Mouse (Mus musculus): ENCODE data around the gene Tmem209. TPM values are rescaled to one million over a fixed set of nuclear protein-coding genes. Genes with fewer than 3 reads are reported as not detected.
A peak's percentile ranks its signal among the peaks of the same experiment; 100 is the strongest.

Tmem209 gene
- polyA plus RNA-seq (2012; ENCODE audit: insufficient read depth, insufficient read length, low replicate concordance, missing spikeins) = not detected in 2 replicates

DNA sequence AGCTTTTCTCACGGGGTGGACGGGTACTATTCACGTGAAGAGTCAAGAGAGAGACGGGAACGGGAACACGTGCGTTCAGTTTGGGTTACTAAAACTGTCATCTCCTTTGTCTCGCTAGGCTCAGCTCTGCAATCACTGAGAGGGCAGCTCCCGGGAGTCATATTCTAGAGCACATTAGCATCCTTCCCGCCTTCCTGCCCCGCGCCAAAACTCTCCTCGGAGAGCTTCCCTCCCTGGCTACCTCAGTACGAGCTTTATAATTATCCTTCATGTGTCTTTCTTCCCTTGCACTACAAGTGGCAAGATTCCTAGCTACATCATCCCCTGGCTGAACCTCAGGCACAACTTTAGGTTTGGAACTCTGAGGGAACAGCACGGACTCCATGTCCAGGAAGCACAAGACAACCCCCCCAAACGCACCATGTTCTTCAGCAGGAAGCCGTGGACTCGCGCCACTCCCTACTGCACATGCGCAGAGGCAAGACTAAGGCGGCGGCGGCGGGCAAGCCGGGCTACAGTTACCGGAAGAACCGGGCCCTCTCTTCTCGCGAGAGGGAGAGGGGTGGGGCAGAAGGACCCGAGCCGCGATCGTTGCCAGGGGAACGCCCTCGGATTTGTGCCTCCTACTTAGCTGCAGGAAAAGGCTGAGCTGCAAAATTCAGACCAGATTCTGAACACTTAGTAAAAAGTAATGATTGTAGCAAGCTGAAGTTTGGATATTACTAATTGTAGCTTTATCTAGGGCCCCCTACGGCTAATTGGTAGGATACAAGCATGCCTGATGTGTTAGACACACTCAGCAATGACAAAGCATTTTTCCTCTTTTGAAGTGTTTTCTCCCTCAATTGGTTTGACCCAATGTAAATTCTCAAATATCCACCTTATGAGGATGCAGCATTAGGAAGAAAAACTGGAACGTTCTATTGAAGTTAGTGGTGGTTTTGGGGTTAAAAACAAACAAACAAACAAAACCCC lies at the start of gene Tmem209, which contains the start of gene Ssmem1:
Gene Tmem209, minus strand, starts transcription at position 519 of the 975 bp plus-strand sequence.
Gene Ssmem1, plus strand, starts transcription at position 585 of the 975 bp plus-strand sequence.
- WGBS = under 1% methylated on average over 37 of the region's 37 CpGs
- peak within 1 kb of the TSS; percentile 43 for H3K27ac ChIP-seq (ENCODE audit: insufficient read depth, low read depth, low read length)
- TF ChIP-seq CTCF (IDR thresholded peaks at IDR 0.05; ENCODE audit: insufficient read depth, low read depth, low read length) = no peak
- TF ChIP-seq POLR2A (IDR thresholded peaks at IDR 0.05; ENCODE audit: insufficient read depth, low read depth, low read length) = peak; percentile 85

DNA sequence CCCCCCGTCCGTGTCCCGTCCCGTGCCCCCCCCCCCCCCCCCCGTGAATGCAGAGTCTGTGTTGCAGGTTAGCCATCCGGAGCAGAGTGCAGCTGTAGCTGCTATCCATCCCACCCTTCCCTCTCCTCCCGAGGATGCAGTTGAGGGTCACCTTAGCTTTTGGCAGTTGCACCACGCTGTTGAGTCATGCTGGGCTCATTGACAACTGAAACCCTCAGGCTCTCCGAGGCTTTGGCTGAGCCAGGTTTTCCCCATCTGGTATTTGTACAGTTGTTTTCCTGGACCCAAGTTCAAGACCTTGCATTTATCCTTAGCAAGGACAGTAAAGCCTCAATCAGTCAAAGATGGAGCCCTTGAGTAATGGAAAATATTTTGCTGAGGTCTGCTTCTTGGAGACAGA lies 46.5 kb upstream of the Tmem209 start:
- Histone ChIP-seq H3K4me3 (ENCODE audit: insufficient read depth, low read depth, low read length) (no peak overlapping the region), H3K4me1 (ENCODE audit: control insufficient read depth, insufficient read depth, low read length) (peaks cover 6% of the 10 kb centered on the region), H3K27ac (ENCODE audit: insufficient read depth, low read depth, low read length) (no peak overlapping the region)
- TF ChIP-seq CTCF (IDR thresholded peaks at IDR 0.05; ENCODE audit: insufficient read depth, low read depth, low read length) = no peak
- no peak for TF ChIP-seq POLR2A (IDR thresholded peaks at IDR 0.05; ENCODE audit: insufficient read depth, low read depth, low read length)
- 10% methylated on average over 7 of the region's 9 CpGs for WGBS

More for the DNA sequence above, at the start of gene Tmem209, which contains the start of gene Ssmem1:
- H3K4me1 ChIP-seq (ENCODE audit: control insufficient read depth, insufficient read depth, low read length) = peaks cover 3% of the 10 kb centered on the region
- peak within 1 kb of the TSS; percentile 53 for H3K4me3 ChIP-seq (ENCODE audit: insufficient read depth, low read depth, low read length)

DNA sequence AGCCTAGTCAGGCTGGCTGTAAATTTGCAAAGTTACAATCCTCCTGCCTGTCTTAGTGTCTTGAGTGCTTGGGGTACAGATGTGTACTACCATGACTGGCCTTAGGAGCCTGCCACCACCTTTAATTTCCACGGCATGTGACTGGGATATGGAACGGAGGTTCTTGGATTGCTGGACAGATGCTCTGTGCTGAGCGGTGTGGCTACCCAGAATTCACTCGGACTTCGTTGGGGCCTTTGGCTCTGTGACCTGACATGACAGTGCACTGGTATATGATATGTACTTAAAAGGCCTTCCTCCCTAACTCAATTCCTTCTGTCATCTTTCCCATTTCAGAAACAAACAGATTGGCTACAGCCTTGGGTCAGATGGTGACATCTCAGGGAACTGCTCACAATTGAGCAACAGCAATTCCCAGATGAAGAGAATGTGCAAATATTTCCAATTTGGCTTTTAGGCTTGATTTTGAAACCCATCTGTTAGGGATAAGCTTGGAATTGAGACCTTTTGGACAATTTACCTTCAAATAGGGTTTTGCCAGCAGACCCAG lies 45.1 kb upstream of the Tmem209 start:
- 97% methylated on average over 5 of the region's 5 CpGs for WGBS
- Histone ChIP-seq H3K4me3 (ENCODE audit: insufficient read depth, low read depth, low read length) (no peak overlapping the region), H3K27ac (ENCODE audit: insufficient read depth, low read depth, low read length) (no peak overlapping the region), H3K4me1 (ENCODE audit: control insufficient read depth, insufficient read depth, low read length) (peaks cover 6% of the 10 kb centered on the region)
- TF ChIP-seq CTCF (IDR thresholded peaks at IDR 0.05; ENCODE audit: insufficient read depth, low read depth, low read length) = no peak
- no peak for TF ChIP-seq POLR2A (IDR thresholded peaks at IDR 0.05; ENCODE audit: insufficient read depth, low read depth, low read length)

DNA sequence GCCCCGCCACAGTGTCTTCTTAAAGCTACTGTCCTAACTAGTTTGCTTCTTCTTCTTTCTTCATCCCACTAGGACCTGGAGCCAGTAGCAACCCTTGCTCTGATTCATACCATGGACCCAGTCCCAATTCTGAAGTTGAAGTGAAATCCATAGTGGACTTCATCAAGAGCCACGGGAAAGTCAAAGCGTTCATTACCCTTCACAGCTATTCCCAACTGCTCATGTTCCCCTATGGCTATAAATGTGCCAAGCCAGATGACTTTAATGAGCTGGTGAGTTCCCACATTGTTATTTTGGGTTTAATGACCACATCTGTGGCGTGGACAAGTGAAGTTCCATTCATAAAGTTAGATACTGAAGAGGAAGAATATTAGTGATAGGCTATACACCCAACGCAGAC lies 44.5 kb upstream of the Tmem209 start:
- TF ChIP-seq CTCF (IDR thresholded peaks at IDR 0.05; ENCODE audit: insufficient read depth, low read depth, low read length) = no peak
- no peak for TF ChIP-seq POLR2A (IDR thresholded peaks at IDR 0.05; ENCODE audit: insufficient read depth, low read depth, low read length)
- H3K27ac ChIP-seq (ENCODE audit: insufficient read depth, low read depth, low read length) = no peak overlapping the region
- peaks cover 11% of the 10 kb centered on the region for H3K4me1 ChIP-seq (ENCODE audit: control insufficient read depth, insufficient read depth, low read length)
- WGBS = 96% methylated on average over 5 of the region's 5 CpGs
- H3K4me3 ChIP-seq (ENCODE audit: insufficient read depth, low read depth, low read length) = no peak overlapping the region

DNA sequence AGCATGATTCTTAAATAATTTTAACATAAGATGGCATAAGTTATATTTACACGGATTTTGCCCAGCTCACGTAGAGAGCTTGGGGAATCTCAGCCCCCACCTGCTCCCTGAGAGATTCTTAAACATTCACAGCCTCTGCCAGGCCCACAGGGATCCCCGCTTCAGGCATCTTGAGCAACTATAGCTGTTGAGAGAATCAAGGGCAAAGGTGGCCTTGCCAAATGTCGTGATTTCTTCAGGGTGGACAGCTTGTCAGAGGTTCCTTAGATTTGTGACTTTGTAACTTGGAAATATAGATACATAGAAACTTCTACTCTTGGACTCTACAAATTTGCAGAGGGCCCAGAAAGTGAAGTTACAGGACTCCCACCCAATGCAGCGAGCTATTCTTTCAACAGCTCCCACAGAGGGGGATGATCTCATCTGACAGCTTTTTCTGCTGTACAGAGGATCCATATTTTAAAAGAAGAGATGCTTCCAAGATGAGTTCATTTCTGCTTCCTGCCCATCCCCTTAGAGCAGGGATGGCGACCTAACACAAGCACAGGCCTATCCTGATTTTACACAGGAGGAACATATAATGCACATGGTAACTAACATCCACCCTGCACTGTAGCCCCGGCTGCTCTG lies 43.9 kb upstream of the Tmem209 start:
- peaks cover 12% of the 10 kb centered on the region for H3K4me1 ChIP-seq (ENCODE audit: control insufficient read depth, insufficient read depth, low read length)
- H3K27ac ChIP-seq (ENCODE audit: insufficient read depth, low read depth, low read length) = no peak overlapping the region
- 93% methylated on average over 7 of the region's 7 CpGs for WGBS
- TF ChIP-seq CTCF (IDR thresholded peaks at IDR 0.05; ENCODE audit: insufficient read depth, low read depth, low read length) = no peak
- no peak for TF ChIP-seq POLR2A (IDR thresholded peaks at IDR 0.05; ENCODE audit: insufficient read depth, low read depth, low read length)
- H3K4me3 ChIP-seq (ENCODE audit: insufficient read depth, low read depth, low read length) = no peak overlapping the region

DNA sequence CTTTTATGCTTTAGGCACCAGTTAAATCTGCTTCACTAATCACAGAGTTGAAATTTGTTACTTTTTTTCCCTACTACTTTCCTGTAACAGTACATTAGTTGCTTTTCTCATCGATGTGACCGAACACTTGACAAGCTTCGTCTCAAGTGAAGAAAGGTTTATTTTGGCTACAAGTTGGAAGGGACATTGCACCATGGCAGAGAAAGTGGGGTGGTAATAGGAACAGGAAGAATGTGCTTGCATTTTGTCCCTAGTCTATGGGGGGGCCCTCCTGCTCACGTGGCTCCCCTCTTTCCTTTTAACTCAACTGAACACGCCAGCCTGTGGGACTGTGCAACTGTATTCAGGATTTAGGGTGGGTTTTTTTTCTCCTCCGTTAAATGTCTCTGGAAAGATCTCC lies 43.0 kb upstream of the Tmem209 start:
- 21% methylated on average over 6 of the region's 6 CpGs for WGBS
- H3K4me1 ChIP-seq (ENCODE audit: control insufficient read depth, insufficient read depth, low read length) = peaks cover 16% of the 10 kb centered on the region
- H3K27ac ChIP-seq (ENCODE audit: insufficient read depth, low read depth, low read length) = no peak overlapping the region
- no peak for TF ChIP-seq CTCF (IDR thresholded peaks at IDR 0.05; ENCODE audit: insufficient read depth, low read depth, low read length)
- no peak for TF ChIP-seq POLR2A (IDR thresholded peaks at IDR 0.05; ENCODE audit: insufficient read depth, low read depth, low read length)
- H3K4me3 ChIP-seq (ENCODE audit: insufficient read depth, low read depth, low read length) = no peak overlapping the region

DNA sequence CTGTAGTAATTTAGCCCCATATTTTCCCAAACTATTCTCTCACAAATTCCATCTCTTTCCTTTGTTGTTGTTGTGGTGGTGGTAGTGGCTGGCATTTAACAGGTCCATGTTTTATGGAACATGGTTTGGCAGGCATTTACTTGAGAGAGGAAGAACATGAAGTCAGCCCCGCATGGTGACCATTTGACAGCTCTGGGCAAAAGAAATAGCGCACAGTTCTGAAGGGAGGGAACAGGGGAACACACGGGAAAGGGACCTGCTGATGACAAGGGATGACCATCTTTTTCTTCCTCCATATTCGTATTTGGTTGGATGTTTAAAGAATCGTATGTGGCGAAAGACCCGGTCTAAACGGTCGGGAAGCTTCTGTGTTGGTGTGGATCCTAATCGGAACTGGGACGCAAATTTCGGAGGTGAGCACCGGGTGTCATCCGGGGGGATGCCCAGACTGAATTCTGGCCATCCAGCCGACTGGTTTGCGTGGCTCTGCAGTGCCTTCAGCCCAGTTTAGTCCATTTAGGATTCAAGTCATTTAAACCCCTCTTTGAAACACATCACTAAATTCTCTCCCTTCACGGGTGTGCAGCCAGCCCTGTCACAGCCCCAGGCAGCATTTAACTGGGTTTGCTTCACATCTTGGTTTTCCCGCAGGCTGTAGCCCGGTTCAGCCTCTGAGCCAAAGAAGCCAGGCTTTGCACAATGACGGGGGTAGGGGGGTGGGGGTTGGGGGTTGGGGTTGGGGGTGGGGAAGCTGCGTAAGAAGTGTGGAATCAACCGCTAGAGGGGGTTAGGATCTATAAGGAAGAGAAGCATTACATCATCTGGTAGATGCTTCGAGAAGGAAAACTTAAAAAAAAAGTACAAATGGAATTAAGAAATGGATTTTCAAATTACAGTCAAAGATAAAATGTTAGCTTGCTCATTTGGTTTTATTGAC lies 42.3 kb upstream of the Tmem209 start:
- peak overlapping the region; percentile 44 for H3K4me3 ChIP-seq (ENCODE audit: insufficient read depth, low read depth, low read length)
- WGBS = 8% methylated on average over 23 of the region's 23 CpGs
- peak overlapping the region; percentile 91 for H3K27ac ChIP-seq (ENCODE audit: insufficient read depth, low read depth, low read length)
- peaks cover 19% of the 10 kb centered on the region for H3K4me1 ChIP-seq (ENCODE audit: control insufficient read depth, insufficient read depth, low read length)
- TF ChIP-seq CTCF (IDR thresholded peaks at IDR 0.05; ENCODE audit: insufficient read depth, low read depth, low read length) (no peak), POLR2A (IDR thresholded peaks at IDR 0.05; ENCODE audit: insufficient read depth, low read depth, low read length) (no peak)

DNA sequence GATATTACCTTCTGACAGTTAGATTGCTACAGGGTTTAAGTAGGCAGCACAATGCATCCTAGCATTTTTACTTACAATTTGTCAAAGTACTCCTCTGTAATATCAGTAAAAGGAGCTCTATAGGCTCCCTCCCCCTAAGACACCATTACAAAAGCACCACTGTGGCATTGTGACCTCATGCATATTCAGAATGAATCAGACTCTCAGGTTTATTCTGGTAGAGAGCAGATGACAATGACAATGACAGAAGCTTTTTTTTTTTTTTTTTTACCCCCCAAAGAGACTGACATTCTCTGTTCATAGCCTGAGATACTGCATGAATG lies 41.6 kb upstream of the Tmem209 start:
- TF ChIP-seq CTCF (IDR thresholded peaks at IDR 0.05; ENCODE audit: insufficient read depth, low read depth, low read length) = no peak
- no peak for TF ChIP-seq POLR2A (IDR thresholded peaks at IDR 0.05; ENCODE audit: insufficient read depth, low read depth, low read length)
- no peak overlapping the region for H3K27ac ChIP-seq (ENCODE audit: insufficient read depth, low read depth, low read length)
- H3K4me3 ChIP-seq (ENCODE audit: insufficient read depth, low read depth, low read length) = no peak overlapping the region
- H3K4me1 ChIP-seq (ENCODE audit: control insufficient read depth, insufficient read depth, low read length) = peaks cover 22% of the 10 kb centered on the region
